Mouse (Mus musculus): ENCODE measurements at regions not wholly inside any gene's neighbourhood (a gene's known extent, or its start where the extent isn't known, plus 50 kb on each side); places are given as distances from the start of the nearest gene placed in this dataset.
A peak's percentile ranks its signal among the peaks of the same experiment; 100 is the strongest.
"Not testable (repeated sequence)": the region's sequence is repeated elsewhere in the genome, so short reads cannot be mapped to it uniquely, and the experiment has no call there.

GRCm38 (mm10) chr3:157371509-157371908 is 162.5 kb upstream of the Zranb2 start:
- DNase-seq = no peak

GRCm38 (mm10) chr3:157373333-157373732 is 160.6 kb upstream of the Zranb2 start:
- DNase-seq = no peak

- DNase-seq = no peak
Measured at GRCm38 (mm10) chr3:157374178-157374577, 159.8 kb upstream of the Zranb2 start.

- DNase-seq = no peak
Measured at GRCm38 (mm10) chr3:157377531-157377930, 156.4 kb upstream of the Zranb2 start.

GRCm38 (mm10) chr3:157378127-157378526 is 155.8 kb upstream of the Zranb2 start:
- no peak for DNase-seq

GRCm38 (mm10) chr3:157391835-157392234 is 142.1 kb upstream of the Zranb2 start:
- no peak for DNase-seq

GRCm38 (mm10) chr3:157393903-157394302 is 140.1 kb upstream of the Zranb2 start:
- no peak for DNase-seq

- DNase-seq = no peak
Measured at GRCm38 (mm10) chr3:157399909-157400308, 134.1 kb upstream of the Zranb2 start.

- DNase-seq = no peak
Measured at GRCm38 (mm10) chr3:157404054-157404453, 129.9 kb upstream of the Zranb2 start.

- not testable (repeated sequence) for DNase-seq
Measured at GRCm38 (mm10) chr3:157423447-157423846, 110.5 kb upstream of the Zranb2 start.

- DNase-seq = no peak
Measured at GRCm38 (mm10) chr3:157426720-157427119, 107.2 kb upstream of the Zranb2 start.

- peak; percentile 41 for DNase-seq
Measured at GRCm38 (mm10) chr3:157449794-157450193, 84.2 kb upstream of the Zranb2 start.

GRCm38 (mm10) chr3:157471600-157471999 is 62.4 kb upstream of the Zranb2 start:
- no peak for DNase-seq

- DNase-seq = no peak
Measured at GRCm38 (mm10) chr3:157472674-157473073, 61.3 kb upstream of the Zranb2 start.

GRCm38 (mm10) chr3:157477731-157478130 is 56.2 kb upstream of the Zranb2 start:
- no peak for DNase-seq

Data from right cerebral cortex, postnatal 25 days (tissue).